Mouse (Mus musculus): ENCODE measurements at regions not wholly inside any gene's neighbourhood (a gene's known extent, or its start where the extent isn't known, plus 50 kb on each side); places are given as distances from the start of the nearest gene placed in this dataset.

GRCm38 (mm10) chrX:158971726-158972125, 238.4 kb upstream of the Rps6ka3 start:
- Histone ChIP-seq H3K4me1 (replicated peaks; ENCODE audit: control insufficient read depth, insufficient read depth, low read length) (no peaks in the 10 kb centered on the region), H3K9ac (no peak overlapping the region), H3K27ac (no peak overlapping the region), H3K4me3 (replicated peaks; ENCODE audit: low read length) (no peak overlapping the region), H3K27me3 (ENCODE audit: control insufficient read depth, insufficient read depth, low read length) (no peaks in the 10 kb centered on the region), H3K36me3 (replicated peaks; ENCODE audit: control insufficient read depth, insufficient read depth) (no peaks in the 10 kb centered on the region), H3K4me2 (replicated peaks) (no peak overlapping the region), H3K9me3 (ENCODE audit: control insufficient read depth, low read length) (no peaks in the 10 kb centered on the region)
- WGBS: 67% methylated on average over 5 of the region's 5 CpGs
- ATAC-seq (ENCODE audit: low FRiP score): no peak
- DNase-seq (ENCODE audit: low spot score): peak; percentile 28

- no peak for ATAC-seq (ENCODE audit: low FRiP score)
- 59% methylated on average over 5 of the region's 5 CpGs for WGBS
- DNase-seq (ENCODE audit: low spot score): no peak
These were observed 233.5 kb upstream of the Rps6ka3 start for GRCm38 (mm10) chrX:158976648-158977047.

DNA sequence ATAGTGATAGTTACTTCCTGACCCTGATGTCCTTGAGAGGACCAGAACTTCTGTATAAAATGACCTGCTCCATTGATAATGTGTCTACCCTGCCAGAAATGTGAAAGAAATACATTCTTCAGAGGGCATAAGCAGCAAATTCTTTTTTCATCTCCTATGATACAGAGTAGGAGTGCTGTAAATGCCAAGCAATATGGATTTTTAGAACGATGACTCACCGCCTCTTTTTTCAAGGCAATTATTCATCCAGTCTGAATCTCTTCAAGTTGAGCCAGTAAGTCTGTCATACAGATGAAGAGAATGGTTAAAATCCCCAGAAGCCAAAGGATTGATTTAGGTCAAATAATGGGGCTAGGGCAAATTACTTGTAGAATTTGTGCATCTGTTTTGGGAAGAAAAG, 225.4 kb upstream of the Rps6ka3 start:
- no peak overlapping the region for H3K4me2 ChIP-seq (replicated peaks)
- H3K4me1 ChIP-seq (replicated peaks; ENCODE audit: control insufficient read depth, insufficient read depth, low read length): no peaks in the 10 kb centered on the region
- H3K9ac ChIP-seq: no peak overlapping the region
- no peak overlapping the region for H3K27ac ChIP-seq
- ATAC-seq (ENCODE audit: low FRiP score) (no peak), DNase-seq (ENCODE audit: low spot score) (no peak)
- H3K27me3 ChIP-seq (ENCODE audit: control insufficient read depth, insufficient read depth, low read length): no peaks in the 10 kb centered on the region
- 94% methylated on average over 2 of the region's 2 CpGs for WGBS
- no peaks in the 10 kb centered on the region for H3K36me3 ChIP-seq (replicated peaks; ENCODE audit: control insufficient read depth, insufficient read depth)
- no peaks in the 10 kb centered on the region for H3K9me3 ChIP-seq (ENCODE audit: control insufficient read depth, low read length)
- no peak overlapping the region for H3K4me3 ChIP-seq (replicated peaks; ENCODE audit: low read length)

More at GRCm38 (mm10) chrX:158976648-158977047, 233.5 kb upstream of the Rps6ka3 start:
- Histone ChIP-seq H3K27me3 (ENCODE audit: control insufficient read depth, insufficient read depth, low read length) (no peaks in the 10 kb centered on the region), H3K4me1 (replicated peaks; ENCODE audit: control insufficient read depth, insufficient read depth, low read length) (no peaks in the 10 kb centered on the region), H3K27ac (no peak overlapping the region), H3K4me2 (replicated peaks) (no peak overlapping the region), H3K9me3 (ENCODE audit: control insufficient read depth, low read length) (no peaks in the 10 kb centered on the region), H3K9ac (no peak overlapping the region), H3K4me3 (replicated peaks; ENCODE audit: low read length) (no peak overlapping the region), H3K36me3 (replicated peaks; ENCODE audit: control insufficient read depth, insufficient read depth) (no peaks in the 10 kb centered on the region)

DNA sequence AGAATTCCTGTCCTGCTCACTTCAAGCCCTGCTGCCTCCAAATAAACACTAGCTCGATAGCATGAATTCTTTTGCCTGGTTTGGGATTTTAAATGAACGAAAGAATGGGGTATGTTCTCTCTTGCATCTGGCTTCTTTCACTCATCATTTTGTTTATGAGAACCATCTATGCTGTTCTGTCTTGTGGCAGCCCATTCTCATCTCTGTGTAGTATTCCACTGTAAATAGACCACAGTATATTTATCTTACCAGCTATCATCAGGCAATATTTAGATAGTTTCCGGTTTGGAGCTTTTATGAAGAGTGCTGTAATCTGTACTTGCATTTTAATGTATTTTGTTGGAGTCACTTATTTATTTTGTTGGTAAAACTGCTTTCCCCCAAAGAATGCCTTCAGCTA, 222.4 kb upstream of the Rps6ka3 start:
- Histone ChIP-seq H3K36me3 (replicated peaks; ENCODE audit: control insufficient read depth, insufficient read depth) (no peaks in the 10 kb centered on the region), H3K27me3 (ENCODE audit: control insufficient read depth, insufficient read depth, low read length) (no peaks in the 10 kb centered on the region), H3K27ac (no peak overlapping the region), H3K9me3 (ENCODE audit: control insufficient read depth, low read length) (no peaks in the 10 kb centered on the region), H3K4me3 (replicated peaks; ENCODE audit: low read length) (no peak overlapping the region), H3K4me2 (replicated peaks) (no peak overlapping the region), H3K4me1 (replicated peaks; ENCODE audit: control insufficient read depth, insufficient read depth, low read length) (no peaks in the 10 kb centered on the region), H3K9ac (no peak overlapping the region)
- ATAC-seq (ENCODE audit: low FRiP score) (no peak), DNase-seq (ENCODE audit: low spot score) (no peak)
- 74% methylated on average over 3 of the region's 3 CpGs for WGBS

GRCm38 (mm10) chrX:159018955-159019354, 191.2 kb upstream of the Rps6ka3 start:
- H3K27me3 ChIP-seq (ENCODE audit: control insufficient read depth, insufficient read depth, low read length): no peaks in the 10 kb centered on the region
- ATAC-seq (ENCODE audit: low FRiP score): no peak
- H3K9ac ChIP-seq: no peak overlapping the region
- no peaks in the 10 kb centered on the region for H3K9me3 ChIP-seq (ENCODE audit: control insufficient read depth, low read length)
- H3K4me1 ChIP-seq (replicated peaks; ENCODE audit: control insufficient read depth, insufficient read depth, low read length): no peaks in the 10 kb centered on the region
- no peak overlapping the region for H3K4me2 ChIP-seq (replicated peaks)
- 60% methylated on average over 1 of the region's 1 CpGs for WGBS
- H3K4me3 ChIP-seq (replicated peaks; ENCODE audit: low read length): no peak overlapping the region
- DNase-seq (ENCODE audit: low spot score): no peak
- H3K27ac ChIP-seq: no peak overlapping the region
- H3K36me3 ChIP-seq (replicated peaks; ENCODE audit: control insufficient read depth, insufficient read depth): no peaks in the 10 kb centered on the region

DNA sequence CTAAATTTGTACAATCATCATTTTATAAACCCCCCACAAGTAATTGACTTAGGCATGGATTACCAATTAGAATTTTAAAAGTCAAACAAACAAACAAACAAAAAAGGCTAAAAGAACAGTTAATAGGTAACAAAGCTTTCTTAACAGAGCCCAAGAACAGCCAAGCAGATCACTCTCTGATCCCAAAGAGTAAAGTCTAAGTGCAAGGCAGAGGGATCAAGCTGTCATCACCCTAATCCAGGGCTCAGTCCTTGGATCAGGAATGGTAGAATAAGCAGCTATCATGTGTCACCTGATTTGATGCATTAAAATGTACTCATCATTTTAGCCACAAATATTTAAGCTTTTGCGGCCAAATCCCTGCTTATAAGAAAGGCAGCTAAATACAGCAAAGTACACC, 183.8 kb upstream of the Rps6ka3 start:
- Histone ChIP-seq H3K36me3 (replicated peaks; ENCODE audit: control insufficient read depth, insufficient read depth) (no peaks in the 10 kb centered on the region), H3K9me3 (ENCODE audit: control insufficient read depth, low read length) (no peaks in the 10 kb centered on the region), H3K27me3 (ENCODE audit: control insufficient read depth, insufficient read depth, low read length) (no peaks in the 10 kb centered on the region), H3K9ac (no peak overlapping the region), H3K4me2 (replicated peaks) (no peak overlapping the region), H3K4me1 (replicated peaks; ENCODE audit: control insufficient read depth, insufficient read depth, low read length) (no peaks in the 10 kb centered on the region), H3K4me3 (replicated peaks; ENCODE audit: low read length) (no peak overlapping the region), H3K27ac (no peak overlapping the region)
- WGBS: 88% methylated on average over 1 of the region's 1 CpGs
- no peak for DNase-seq (ENCODE audit: low spot score)
- no peak for ATAC-seq (ENCODE audit: low FRiP score)

DNA sequence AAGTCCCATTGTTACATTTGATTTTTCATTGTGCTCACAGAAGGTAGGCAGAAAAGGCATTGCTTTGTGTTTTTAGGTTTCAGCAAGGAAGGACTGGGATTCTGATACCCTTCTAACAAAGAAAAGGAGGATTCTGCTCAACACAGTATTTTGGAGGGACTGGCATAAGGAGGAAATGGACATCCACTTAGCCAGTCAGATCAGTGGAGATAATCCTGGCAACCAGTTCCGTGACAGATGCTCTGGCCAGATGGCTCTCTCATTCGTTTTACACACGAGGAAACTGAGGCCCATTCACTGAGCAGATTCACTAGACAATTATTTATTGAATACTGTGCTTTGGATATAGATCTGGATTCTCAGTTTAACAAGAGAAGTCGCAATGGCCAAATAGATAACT, 178.2 kb upstream of the Rps6ka3 start:
- no peak overlapping the region for H3K4me3 ChIP-seq (replicated peaks; ENCODE audit: low read length)
- H3K9me3 ChIP-seq (ENCODE audit: control insufficient read depth, low read length): no peaks in the 10 kb centered on the region
- no peaks in the 10 kb centered on the region; the same call in 1 of the 2 replicates for H3K27me3 ChIP-seq (ENCODE audit: control insufficient read depth, insufficient read depth, low read length)
- ATAC-seq (ENCODE audit: low FRiP score) (no peak), DNase-seq (ENCODE audit: low spot score) (no peak)
- no peaks in the 10 kb centered on the region for H3K4me1 ChIP-seq (replicated peaks; ENCODE audit: control insufficient read depth, insufficient read depth, low read length)
- no peak overlapping the region for H3K27ac ChIP-seq
- WGBS: 76% methylated on average over 4 of the region's 4 CpGs
- H3K4me2 ChIP-seq (replicated peaks): no peak overlapping the region
- no peak overlapping the region for H3K9ac ChIP-seq
- no peaks in the 10 kb centered on the region for H3K36me3 ChIP-seq (replicated peaks; ENCODE audit: control insufficient read depth, insufficient read depth)

- no peaks in the 10 kb centered on the region for H3K4me1 ChIP-seq (replicated peaks; ENCODE audit: control insufficient read depth, insufficient read depth, low read length)
- H3K36me3 ChIP-seq (replicated peaks; ENCODE audit: control insufficient read depth, insufficient read depth): no peaks in the 10 kb centered on the region
- H3K4me2 ChIP-seq (replicated peaks): no peak overlapping the region
- H3K27me3 ChIP-seq (ENCODE audit: control insufficient read depth, insufficient read depth, low read length): no peaks in the 10 kb centered on the region
- DNase-seq (ENCODE audit: low spot score) (peak; percentile 34), ATAC-seq (ENCODE audit: low FRiP score) (no peak)
- WGBS: 13% methylated on average over 3 of the region's 3 CpGs
- H3K27ac ChIP-seq: no peak overlapping the region
- no peak overlapping the region for H3K9ac ChIP-seq
- no peaks in the 10 kb centered on the region for H3K9me3 ChIP-seq (ENCODE audit: control insufficient read depth, low read length)
- H3K4me3 ChIP-seq (replicated peaks; ENCODE audit: low read length): no peak overlapping the region
These were observed 166.7 kb upstream of the Rps6ka3 start for GRCm38 (mm10) chrX:159043432-159043831.

- ATAC-seq (ENCODE audit: low FRiP score): no peak
- H3K9ac ChIP-seq: no peak overlapping the region
- no peak overlapping the region for H3K4me3 ChIP-seq (replicated peaks; ENCODE audit: low read length)
- WGBS: 40% methylated on average over 2 of the region's 2 CpGs
- no peaks in the 10 kb centered on the region for H3K36me3 ChIP-seq (replicated peaks; ENCODE audit: control insufficient read depth, insufficient read depth)
- no peaks in the 10 kb centered on the region for H3K9me3 ChIP-seq (ENCODE audit: control insufficient read depth, low read length)
- no peak overlapping the region for H3K27ac ChIP-seq
- no peaks in the 10 kb centered on the region for H3K4me1 ChIP-seq (replicated peaks; ENCODE audit: control insufficient read depth, insufficient read depth, low read length)
- DNase-seq (ENCODE audit: low spot score): no peak
- H3K27me3 ChIP-seq (ENCODE audit: control insufficient read depth, insufficient read depth, low read length): no peaks in the 10 kb centered on the region
- H3K4me2 ChIP-seq (replicated peaks): no peak overlapping the region
These were observed 162.2 kb upstream of the Rps6ka3 start for GRCm38 (mm10) chrX:159047876-159048275.

DNA sequence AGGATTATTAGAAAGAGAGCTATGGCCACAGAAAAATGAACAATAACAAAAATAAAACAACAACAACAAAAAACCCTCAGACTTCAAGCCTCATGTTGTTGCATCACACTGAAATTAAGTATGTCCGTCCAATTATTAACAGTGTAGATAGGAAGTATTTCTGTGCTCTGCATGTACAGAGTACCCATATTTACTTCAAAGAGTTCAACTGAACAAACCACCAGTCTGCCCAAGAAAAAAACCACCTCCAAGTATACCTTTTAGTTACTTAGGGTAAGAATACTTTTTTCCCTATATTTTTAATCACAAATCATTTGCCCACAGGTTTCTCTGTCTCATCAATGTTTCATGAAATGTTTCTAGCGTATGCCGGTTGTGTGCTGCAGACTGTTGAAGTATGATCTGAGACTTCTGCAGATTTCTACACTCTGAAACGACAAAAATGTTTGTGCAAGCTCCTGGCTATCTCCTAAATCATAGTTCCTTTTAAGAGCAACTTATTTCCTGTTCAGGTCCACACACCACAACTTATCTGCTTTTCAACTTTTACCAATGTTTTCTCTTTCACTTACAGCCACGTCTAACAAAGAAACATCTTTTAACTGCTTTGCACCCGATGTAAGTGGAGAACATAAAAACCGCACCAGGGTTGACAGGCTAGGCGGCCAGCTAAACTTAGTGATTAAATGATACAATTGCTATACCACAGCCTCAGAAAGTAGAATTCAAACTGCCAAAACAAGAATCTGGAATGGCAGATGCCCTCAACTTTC, 154.2 kb upstream of the Rps6ka3 start:
- H3K9ac ChIP-seq: no peak overlapping the region
- H3K27ac ChIP-seq: no peak overlapping the region
- no peaks in the 10 kb centered on the region for H3K36me3 ChIP-seq (replicated peaks; ENCODE audit: control insufficient read depth, insufficient read depth)
- no peak overlapping the region for H3K4me2 ChIP-seq (replicated peaks)
- H3K9me3 ChIP-seq (ENCODE audit: control insufficient read depth, low read length): no peaks in the 10 kb centered on the region
- DNase-seq (ENCODE audit: low spot score): no peak
- no peak overlapping the region for H3K4me3 ChIP-seq (replicated peaks; ENCODE audit: low read length)
- H3K27me3 ChIP-seq (ENCODE audit: control insufficient read depth, insufficient read depth, low read length): no peaks in the 10 kb centered on the region
- 82% methylated on average over 8 of the region's 8 CpGs for WGBS
- no peak for ATAC-seq (ENCODE audit: low FRiP score)
- H3K4me1 ChIP-seq (replicated peaks; ENCODE audit: control insufficient read depth, insufficient read depth, low read length): no peaks in the 10 kb centered on the region
